Mouse (Mus musculus) midbrain, embryonic 13.5 days (tissue): ENCODE data around the gene Tox2. TPM values are rescaled to one million over a fixed set of nuclear protein-coding genes. Genes with fewer than 3 reads are reported as not detected.

Experiments used
- ATAC-seq: fragments of 200-750 bp; cut with Nextera tagmentation; 2 replicates; pipeline ENCODE4 v1.8.0; 2017; ENCODE audit warnings: mild to moderate bottlenecking, moderate TSS enrichment, moderate library complexity
- H3K27ac ChIP-seq: fragments of 300-500 bp; sonication (generic); 2 replicates; pipeline ENCODE4 v1.5.1; 2015; ENCODE audit warnings: inconsistent platforms, mild to moderate bottlenecking, moderate library complexity
- H3K27me3 ChIP-seq: fragments of 300-500 bp; sonication (generic); 2 replicates; pipeline ENCODE4 v1.6.1; 2015; ENCODE audit warnings: mild to moderate bottlenecking, inconsistent platforms
- H3K36me3 ChIP-seq: fragments of 300-500 bp; sonication (generic); 2 replicates; pipeline ENCODE4 v1.6.1; 2015; ENCODE audit warnings: mild to moderate bottlenecking, inconsistent platforms
- H3K4me1 ChIP-seq: fragments of 300-500 bp; sonication (generic); replicated peaks from 2 replicates; pipeline ENCODE4 v1.6.1; 2015; ENCODE audit warnings: inconsistent platforms
- H3K4me2 ChIP-seq: fragments of 300-500 bp; sonication (generic); replicated peaks from 2 replicates; pipeline ENCODE4 v1.6.1; 2015; ENCODE audit warnings: moderate library complexity, mild to moderate bottlenecking, inconsistent platforms
- H3K4me3 ChIP-seq: fragments of 300-500 bp; sonication (generic); replicated peaks from 2 replicates; pipeline ENCODE4 v1.5.1; 2015; ENCODE audit warnings: mild to moderate bottlenecking, inconsistent platforms
- H3K9ac ChIP-seq: fragments of 300-500 bp; sonication (generic); replicated peaks from 2 replicates; pipeline ENCODE4 v1.6.1; 2015; ENCODE audit warnings: mild to moderate bottlenecking, inconsistent platforms
- H3K9me3 ChIP-seq: fragments of 300-500 bp; sonication (generic); 2 replicates; pipeline ENCODE4 v1.6.1; 2016; ENCODE audit warnings: mild to moderate bottlenecking, inconsistent platforms
- whole genome bisulfite sequencing: fragments of 180-500 bp; shearing (Covaris S2); methylation state at CpG from one replicate; pipeline ENCODE4 v1.1.7; 2015; 5-methylcytosine and 5-hydroxymethylcytosine counted together
- polyA plus RNA-seq: library from polyadenylated mRNA; unstranded; fragments of >200 nt; fragmentation: Nextera tagmentation; extraction: Ambion mirVana; gene quantifications from 2 replicates; pipeline ENCODE4 v1.2.1, GENCODE M21; 2015

Tox2 gene
- polyA plus RNA-seq, 1 experiment from 2014 or later, result 44.2 TPM

- WGBS, result 85% methylated on average over 12 of the region's 12 CpGs
- Histone ChIP-seq H3K36me3 (no peaks in the 10 kb centered on the region), H3K9ac (no peak overlapping the region), H3K27ac (no peak overlapping the region), H3K27me3 (no peaks in the 10 kb centered on the region), H3K9me3 (no peaks in the 10 kb centered on the region), H3K4me3 (no peak overlapping the region), H3K4me2 (no peak overlapping the region), H3K4me1 (no peaks in the 10 kb centered on the region)
- ATAC-seq, result no peak
These were observed 153.4 kb downstream of the Tox2 start for GRCm38 (mm10) chr2:163356113-163356840.

- no peaks in the 10 kb centered on the region for H3K4me1 ChIP-seq
- no peak overlapping the region for H3K4me3 ChIP-seq
- 86% methylated on average over 5 of the region's 5 CpGs for WGBS
- no peak for ATAC-seq
- H3K9ac ChIP-seq, result no peak overlapping the region
- H3K27me3 ChIP-seq, result no peaks in the 10 kb centered on the region
- no peak overlapping the region for H3K4me2 ChIP-seq
- H3K36me3 ChIP-seq, result no peaks in the 10 kb centered on the region
- no peak overlapping the region for H3K27ac ChIP-seq
- H3K9me3 ChIP-seq, result no peaks in the 10 kb centered on the region
These were observed 155.7 kb downstream of the Tox2 start for GRCm38 (mm10) chr2:163358662-163359061.

- Histone ChIP-seq H3K4me2 (no peak overlapping the region), H3K4me3 (no peak overlapping the region), H3K36me3 (no peaks in the 10 kb centered on the region), H3K9ac (no peak overlapping the region), H3K27ac (no peak overlapping the region), H3K9me3 (no peaks in the 10 kb centered on the region), H3K27me3 (no peaks in the 10 kb centered on the region), H3K4me1 (no peaks in the 10 kb centered on the region)
- no peak for ATAC-seq
- 74% methylated on average over 2 of the region's 2 CpGs for WGBS
These were observed 156.3 kb downstream of the Tox2 start for GRCm38 (mm10) chr2:163359253-163359652.

GRCm38 (mm10) chr2:163360858-163361623 is 158.1 kb downstream of the Tox2 start:
- H3K4me1 ChIP-seq, result no peaks in the 10 kb centered on the region
- no peak for ATAC-seq
- 84% methylated on average over 16 of the region's 16 CpGs for WGBS

GRCm38 (mm10) chr2:163362940-163363921 is 160.3 kb downstream of the Tox2 start:
- Histone ChIP-seq H3K4me1 (no peaks in the 10 kb centered on the region), H3K4me2 (no peak overlapping the region), H3K27me3 (no peaks in the 10 kb centered on the region), H3K4me3 (no peak overlapping the region), H3K9ac (no peak overlapping the region), H3K36me3 (no peaks in the 10 kb centered on the region), H3K27ac (no peak overlapping the region), H3K9me3 (no peaks in the 10 kb centered on the region)
- WGBS, result 79% methylated on average over 12 of the region's 12 CpGs
- ATAC-seq, result no peak

More at GRCm38 (mm10) chr2:163360858-163361623, 158.1 kb downstream of the Tox2 start:
- H3K9me3 ChIP-seq, result no peaks in the 10 kb centered on the region
- H3K4me2 ChIP-seq, result no peak overlapping the region
- H3K27me3 ChIP-seq, result no peaks in the 10 kb centered on the region
- H3K4me3 ChIP-seq, result no peak overlapping the region
- H3K27ac ChIP-seq, result no peak overlapping the region
- H3K36me3 ChIP-seq, result no peaks in the 10 kb centered on the region
- H3K9ac ChIP-seq, result no peak overlapping the region

- 74% methylated on average over 18 of the region's 18 CpGs for WGBS
- no peak overlapping the region for H3K27ac ChIP-seq
- no peak overlapping the region for H3K9ac ChIP-seq
- H3K4me1 ChIP-seq, result no peaks in the 10 kb centered on the region
- ATAC-seq, result no peak
- no peak overlapping the region for H3K4me3 ChIP-seq
- H3K27me3 ChIP-seq, result no peaks in the 10 kb centered on the region
- no peak overlapping the region for H3K4me2 ChIP-seq
- no peaks in the 10 kb centered on the region for H3K36me3 ChIP-seq
- H3K9me3 ChIP-seq, result no peaks in the 10 kb centered on the region
These were observed 162.0 kb downstream of the Tox2 start for GRCm38 (mm10) chr2:163364785-163365541.

GRCm38 (mm10) chr2:163370175-163370574 is 167.2 kb downstream of the Tox2 start:
- Histone ChIP-seq H3K9me3 (no peaks in the 10 kb centered on the region), H3K4me2 (no peak overlapping the region), H3K27me3 (peaks cover 11% of the 10 kb centered on the region), H3K36me3 (no peaks in the 10 kb centered on the region), H3K9ac (no peak overlapping the region), H3K27ac (no peak overlapping the region), H3K4me1 (no peaks in the 10 kb centered on the region), H3K4me3 (no peak overlapping the region)
- WGBS, result 56% methylated on average over 4 of the region's 4 CpGs
- ATAC-seq, result no peak

- 93% methylated on average over 1 of the region's 1 CpGs for WGBS
- H3K4me3 ChIP-seq, result no peak overlapping the region
- peaks cover 33% of the 10 kb centered on the region for H3K27me3 ChIP-seq
- no peaks in the 10 kb centered on the region for H3K9me3 ChIP-seq
- no peak for ATAC-seq
- H3K9ac ChIP-seq, result no peak overlapping the region
- H3K4me1 ChIP-seq, result no peaks in the 10 kb centered on the region
- H3K36me3 ChIP-seq, result no peaks in the 10 kb centered on the region
- no peak overlapping the region for H3K27ac ChIP-seq
- H3K4me2 ChIP-seq, result no peak overlapping the region
These were observed 169.7 kb downstream of the Tox2 start for GRCm38 (mm10) chr2:163372627-163373026.

Other genes with a start within 250 kb of the Tox2 start
- gene Sgk2, start 215.8 kb upstream of the Tox2 start, polyA plus RNA-seq, result 0.06 TPM in 1 of 2 replicates, not detected in the other
- 47.0 and 48.5 TPM in 2 replicates for gene Ift52, start 185.8 kb upstream of the Tox2 start, polyA plus RNA-seq
- gene Mybl2, start 148.4 kb upstream of the Tox2 start, polyA plus RNA-seq, result 10.8 and 12.4 TPM in 2 replicates
- not detected in 2 replicates for gene Gtsf1l, start 115.3 kb upstream of the Tox2 start, polyA plus RNA-seq
- 0.13 and 0.31 TPM in 2 replicates for gene Jph2, start 194.9 kb downstream of the Tox2 start, polyA plus RNA-seq
- gene Oser1, start 221.6 kb downstream of the Tox2 start, polyA plus RNA-seq, result 77.3 and 79.4 TPM in 2 replicates
- gene Gdap1l1, start 235.4 kb downstream of the Tox2 start, polyA plus RNA-seq, result 114 and 121 TPM in 2 replicates